Comparison of ENCODE assay signal across 27 mouse cellular contexts in genomic region chr9:93525132-93525531, GRCm38 (mm10).
A peak's percentile ranks its signal among the peaks of the same experiment; 100 is the strongest.
DNase-seq lines count a peak whose midpoint lies in the region; ATAC-seq and TF ChIP-seq lines count a peak whose summit lies in the region.
"Had no signal": no experiment of that assay in that cellular context is flagged by ENCODE, and none has a peak within 500 bp of the region (broad histone marks: within the 10 kb centered on the region; RNA-seq: fewer than 3 reads in every experiment).

No protein-coding gene starts in this region.

- no peaks in the 10 kb centered on the region for H3K36me3 ChIP-seq in heart, embryonic 10.5 days
- no peaks in the 10 kb centered on the region for H3K36me3 ChIP-seq in liver, embryonic 11.5 days (ENCODE audit: control insufficient read depth, insufficient read depth, low read length)
- H3K36me3 ChIP-seq in liver, postnatal 0 days (replicated peaks; ENCODE audit: insufficient read depth, low read length), result no peaks in the 10 kb centered on the region
- H3K36me3 ChIP-seq: embryonic facial prominence, embryonic 10.5 days; embryonic facial prominence, embryonic 13.5 days; forebrain, embryonic 12.5 days; forebrain, embryonic 15.5 days; G1E; heart, embryonic 13.5 days; hindbrain, embryonic 10.5 days; hindbrain, embryonic 13.5 days; intestine, embryonic 15.5 days had no signal

- TF ChIP-seq CTCF in liver, postnatal 0 days (IDR thresholded peaks at IDR 0.05; ENCODE audit: low read depth), result no peak
- no peak for TF ChIP-seq CTCF in cerebellum, adult 2 months (IDR thresholded peaks at IDR 0.05; ENCODE audit: borderline replicate concordance, insufficient read depth, low read depth, low read length)

- no peaks in the 10 kb centered on the region for H3K27me3 ChIP-seq in heart, embryonic 10.5 days (ENCODE audit: insufficient read depth, poor library complexity, severe bottlenecking)
- H3K27me3 ChIP-seq in liver, embryonic 11.5 days (replicated peaks; ENCODE audit: control insufficient read depth, insufficient read depth, low read length), result no peaks in the 10 kb centered on the region
- no peaks in the 10 kb centered on the region for H3K27me3 ChIP-seq in liver, postnatal 0 days (ENCODE audit: insufficient read depth, low read length)
- H3K27me3 ChIP-seq in cerebellum, adult 2 months (ENCODE audit: control insufficient read depth, insufficient read depth, low read length), result no peaks in the 10 kb centered on the region
- H3K27me3 ChIP-seq: CH12.LX; embryonic facial prominence, embryonic 13.5 days; forebrain, embryonic 12.5 days; forebrain, embryonic 15.5 days; heart, embryonic 13.5 days; hindbrain, embryonic 13.5 days; intestine, embryonic 15.5 days had no signal

- ATAC-seq in liver, embryonic 11.5 days (replicated peaks; ENCODE audit: low FRiP score), result peak; percentile 45; the same call in 1 of the 2 replicates
- ATAC-seq in liver, postnatal 0 days, result no peak
- ATAC-seq: forebrain, embryonic 15.5 days; hindbrain, embryonic 16.5 days; intestine, embryonic 15.5 days had no signal

- H3K4me2 ChIP-seq in liver, embryonic 11.5 days, result no peak overlapping the region
- H3K4me2 ChIP-seq in liver, postnatal 0 days (ENCODE audit: low read depth, low read length), result no peak overlapping the region
- H3K4me2 ChIP-seq: embryonic facial prominence, embryonic 13.5 days; forebrain, embryonic 12.5 days; forebrain, embryonic 15.5 days; heart, embryonic 13.5 days; hindbrain, embryonic 13.5 days; intestine, embryonic 15.5 days had no signal

- intact Hi-C loops in heart, postnatal 14 days (cut with DNase I), result no loop called here

- no peaks in the 10 kb centered on the region for H3K9me3 ChIP-seq in heart, embryonic 10.5 days
- H3K9me3 ChIP-seq in liver, embryonic 11.5 days (ENCODE audit: control insufficient read depth, low read length), result no peaks in the 10 kb centered on the region
- no peaks in the 10 kb centered on the region for H3K9me3 ChIP-seq in liver, postnatal 0 days (ENCODE audit: low read length)
- H3K9me3 ChIP-seq: embryonic facial prominence, embryonic 10.5 days; embryonic facial prominence, embryonic 13.5 days; forebrain, embryonic 12.5 days; forebrain, embryonic 15.5 days; G1E; heart, embryonic 13.5 days; hindbrain, embryonic 10.5 days; hindbrain, embryonic 13.5 days; intestine, embryonic 15.5 days had no signal

- no peak for TF ChIP-seq EP300 in liver, postnatal 0 days (IDR thresholded peaks at IDR 0.05; ENCODE audit: low read depth)

- peak; percentile 74 for DNase-seq in heart, embryonic 10.5 days (ENCODE audit: low spot score)
- no peak for DNase-seq in heart, postnatal 14 days
- no peak for DNase-seq in liver, embryonic 11.5 days (ENCODE audit: low spot score)
- DNase-seq in liver, postnatal 0 days, result no peak
- DNase-seq in retina, embryonic 14.5 days (ENCODE audit: low spot score), result peak; percentile 15
- no peak for DNase-seq in retina, postnatal 1 day
- no peak for DNase-seq in cerebellum, adult 2 months
- DNase-seq: adrenal gland, adult 2 months; adrenal gland, postnatal 14 days; B cell, adult 2 months; cerebellum, adult 11-12 months; cerebellum, adult 9-10 months; cerebellum, postnatal 14 days; gastrocnemius, postnatal 25 days; heart, adult 2 months had no signal

- H3K9ac ChIP-seq in liver, embryonic 11.5 days (ENCODE audit: low read depth, low read length), result no peak overlapping the region
- H3K9ac ChIP-seq in liver, postnatal 0 days (replicated peaks), result no peak overlapping the region
- H3K9ac ChIP-seq: embryonic facial prominence, embryonic 13.5 days; forebrain, embryonic 12.5 days; forebrain, embryonic 15.5 days; heart, embryonic 13.5 days; hindbrain, embryonic 13.5 days; intestine, embryonic 15.5 days had no signal

- H3K27ac ChIP-seq in heart, embryonic 10.5 days, result no peak overlapping the region
- no peak overlapping the region for H3K27ac ChIP-seq in liver, embryonic 11.5 days (ENCODE audit: low read depth, low read length)
- no peak overlapping the region for H3K27ac ChIP-seq in liver, postnatal 0 days (ENCODE audit: low read depth)
- no peak overlapping the region for H3K27ac ChIP-seq in cerebellum, adult 2 months (ENCODE audit: insufficient read depth, low read length)
- H3K27ac ChIP-seq: embryonic facial prominence, embryonic 10.5 days; embryonic facial prominence, embryonic 13.5 days; forebrain, embryonic 12.5 days; forebrain, embryonic 15.5 days; heart, adult 2 months; heart, embryonic 13.5 days; hindbrain, embryonic 10.5 days; hindbrain, embryonic 13.5 days; intestine, embryonic 15.5 days had no signal

- no peaks in the 10 kb centered on the region for H3K4me1 ChIP-seq in heart, embryonic 10.5 days
- H3K4me1 ChIP-seq in liver, embryonic 11.5 days (replicated peaks; ENCODE audit: control insufficient read depth, insufficient read depth, low read length), result no peaks in the 10 kb centered on the region
- H3K4me1 ChIP-seq in liver, postnatal 0 days (ENCODE audit: insufficient read depth), result no peaks in the 10 kb centered on the region
- no peaks in the 10 kb centered on the region for H3K4me1 ChIP-seq in cerebellum, adult 2 months (ENCODE audit: control insufficient read depth, insufficient read depth, low read length)
- H3K4me1 ChIP-seq: embryonic facial prominence, embryonic 10.5 days; embryonic facial prominence, embryonic 13.5 days; forebrain, embryonic 12.5 days; forebrain, embryonic 15.5 days; heart, embryonic 13.5 days; hindbrain, embryonic 13.5 days; intestine, embryonic 15.5 days had no signal

- no peak overlapping the region for H3K4me3 ChIP-seq in heart, embryonic 10.5 days
- no peak overlapping the region for H3K4me3 ChIP-seq in liver, embryonic 11.5 days (ENCODE audit: low read depth, low read length)
- no peak overlapping the region for H3K4me3 ChIP-seq in liver, postnatal 0 days (ENCODE audit: low read depth, low read length)
- no peak overlapping the region for H3K4me3 ChIP-seq in cerebellum, adult 2 months (replicated peaks; ENCODE audit: insufficient read depth, low read depth, low read length)
- H3K4me3 ChIP-seq: embryonic facial prominence, embryonic 10.5 days; embryonic facial prominence, embryonic 13.5 days; erythroblast, embryonic 14.5 days; forebrain, embryonic 12.5 days; forebrain, embryonic 15.5 days; heart, adult 2 months; heart, embryonic 13.5 days; hindbrain, embryonic 10.5 days; hindbrain, embryonic 13.5 days; intestine, embryonic 15.5 days had no signal

- TF ChIP-seq POLR2A in cerebellum, adult 2 months (IDR thresholded peaks at IDR 0.05; ENCODE audit: borderline replicate concordance, insufficient read depth, low read length), result no peak

Comparison
In these comparisons a context has a peak if more than half of its experiments do, and no peak if none do; other contexts are left out.
1. DNase-seq: peak in heart, embryonic 10.5 days (single experiment) and retina, embryonic 14.5 days (single experiment); none in heart, postnatal 14 days (0 of 2), liver, embryonic 11.5 days (single experiment), liver, postnatal 0 days (single experiment), retina, postnatal 1 day (single experiment) and cerebellum, adult 2 months (0 of 2).